Comparison of ENCODE assay signal across 8 mouse cellular contexts in genomic region chr9:65390752-65391612, GRCm38 (mm10). TPM values are rescaled to one million over a fixed set of nuclear protein-coding genes. Genes with fewer than 3 reads are reported as not detected.
DNase-seq lines count a peak whose midpoint lies in the region; ATAC-seq and TF ChIP-seq lines count a peak whose summit lies in the region.

No protein-coding gene starts in this region.

- intact Hi-C loops in heart, postnatal 14 days (cut with DNase I): no loop called here

- no peaks in the 10 kb centered on the region for H3K36me3 ChIP-seq in liver, embryonic 11.5 days (ENCODE audit: control insufficient read depth, insufficient read depth, low read length)
- H3K36me3 ChIP-seq in small intestine, adult 2 months (ENCODE audit: control insufficient read depth, insufficient read depth, low read length): no peaks in the 10 kb centered on the region

- TF ChIP-seq CTCF in layer of hippocampus, adult 2 months (conservative IDR thresholded peaks at IDR 0.05): no peak
- TF ChIP-seq CTCF in small intestine, adult 2 months (IDR thresholded peaks at IDR 0.05; ENCODE audit: extremely low read depth, insufficient read length, insufficient replicate concordance, low read depth, low read length): no peak

- H3K4me3 ChIP-seq in layer of hippocampus, adult 2 months: peak overlapping the region; percentile 30
- peak overlapping the region; percentile 44 for H3K4me3 ChIP-seq in liver, embryonic 11.5 days (ENCODE audit: low read depth, low read length)
- H3K4me3 ChIP-seq in small intestine, adult 2 months (ENCODE audit: low read depth, low read length): peak overlapping the region; percentile 66

- H3K27me3 ChIP-seq in liver, embryonic 11.5 days (replicated peaks; ENCODE audit: control insufficient read depth, insufficient read depth, low read length): peaks cover 50% of the 10 kb centered on the region
- H3K27me3 ChIP-seq in small intestine, adult 2 months (ENCODE audit: control insufficient read depth, insufficient read depth, low read length): peaks cover 10% of the 10 kb centered on the region; the same call in 1 of the 2 replicates

- peak; percentile 50; the same call in 1 of the 2 replicates for ATAC-seq in common myeloid progenitor, adult 5-6 weeks (replicated peaks; ENCODE audit: low read depth, poor library complexity, severe bottlenecking)
- ATAC-seq in liver, embryonic 11.5 days (replicated peaks; ENCODE audit: low FRiP score): no peak

- no peaks in the 10 kb centered on the region for H3K9me3 ChIP-seq in liver, embryonic 11.5 days (ENCODE audit: control insufficient read depth, low read length)

- H3K9ac ChIP-seq in liver, embryonic 11.5 days (ENCODE audit: low read depth, low read length): no peak overlapping the region; the same call in 1 of the 2 replicates

- H3K27ac ChIP-seq in layer of hippocampus, adult 2 months: no peak overlapping the region
- H3K27ac ChIP-seq in liver, embryonic 11.5 days (ENCODE audit: low read depth, low read length): no peak overlapping the region
- H3K27ac ChIP-seq in small intestine, adult 2 months (ENCODE audit: insufficient read depth, low read depth, low read length): no peak overlapping the region

- DNase-seq in layer of hippocampus, adult 2 months (ENCODE audit: low spot score in 2 of 2): no peak
- DNase-seq in layer of hippocampus, postnatal 25 days (ENCODE audit: extremely low spot score in 1 of 2, low spot score in 1 of 2): no peak
- peak; percentile 27 to 41 for DNase-seq in heart, postnatal 14 days
- DNase-seq in liver, embryonic 11.5 days (ENCODE audit: low spot score): peak; percentile 40
- no peak for DNase-seq in adrenal gland, adult (ENCODE audit: inconsistent age in 2 of 2, low spot score in 1 of 2)
- DNase-seq in adrenal gland, postnatal 25 days: no peak

- no peak for TF ChIP-seq POLR2A in small intestine, adult 2 months (IDR thresholded peaks at IDR 0.05; ENCODE audit: low read depth, low read length)

- H3K4me1 ChIP-seq in liver, embryonic 11.5 days (replicated peaks; ENCODE audit: control insufficient read depth, insufficient read depth, low read length): no peaks in the 10 kb centered on the region
- H3K4me1 ChIP-seq in small intestine, adult 2 months (ENCODE audit: control insufficient read depth, insufficient read depth, insufficient read length, low read length): peaks cover 6% of the 10 kb centered on the region

- peak overlapping the region; percentile 57 for H3K4me2 ChIP-seq in liver, embryonic 11.5 days

- WGBS in liver, embryonic 11.5 days: 14% methylated on average over 96 of the region's 96 CpGs
- 13% methylated on average over 95 of the region's 96 CpGs for WGBS in small intestine, adult 2 months

RNA-seq across cellular contexts. Expression of gene Kbtbd13, which starts 0.5 kb away (rescaled TPM):
- total RNA-seq in layer of hippocampus, adult 2 months (2021): under 1 TPM; 0.29 to 0.44 TPM
- under 1 TPM; 0.17 to 0.40 TPM for total RNA-seq in layer of hippocampus, postnatal 25 days (2021)
- 0.55 TPM in 1 of 2 replicates, not detected in the other for total RNA-seq in common myeloid progenitor, adult 5-6 weeks (2017)
- 1 to 10 TPM; 1.2 to 1.4 TPM for total RNA-seq in heart, postnatal 14 days (2021)
- 0.43 and 0.81 TPM in 2 replicates for polyA plus RNA-seq in liver, embryonic 11.5 days (2014; fragmentation: Nextera tagmentation; extraction: Ambion mirVana)
- polyA plus RNA-seq in small intestine, adult 2 months (2012; rRNA removed): 0.20 and 0.57 TPM in 2 replicates
- total RNA-seq in adrenal gland, postnatal 25 days (2021): 0.43 TPM in 1 of 2 replicates, not detected in the other

RNA-seq across cellular contexts. Expression of gene Rasl12, which starts 7.3 kb away (rescaled TPM):
- total RNA-seq in layer of hippocampus, adult 2 months (2021): 1 to 10 TPM; 3.1 to 3.9 TPM
- total RNA-seq in layer of hippocampus, postnatal 25 days (2021): 1 to 10 TPM; 3.0 to 4.3 TPM
- total RNA-seq in common myeloid progenitor, adult 5-6 weeks (2017): 0.14 TPM in 1 of 2 replicates, not detected in the other
- 10 to 100 TPM in 1 of 2 experiments, 1 to 10 TPM in 1; 9.7 to 11.6 TPM for total RNA-seq in heart, postnatal 14 days (2021)
- 1.4 TPM in 2 replicates for polyA plus RNA-seq in liver, embryonic 11.5 days (2014; fragmentation: Nextera tagmentation; extraction: Ambion mirVana)
- 1.4 and 2.3 TPM in 2 replicates for polyA plus RNA-seq in small intestine, adult 2 months (2012; rRNA removed)
- total RNA-seq in adrenal gland, postnatal 25 days (2021): 9.6 and 15.9 TPM in 2 replicates

RNA-seq across cellular contexts. Expression of gene Ubap1l, which starts 30.1 kb away (rescaled TPM):
- total RNA-seq in layer of hippocampus, adult 2 months (2021): 1 to 10 TPM; 2.5 to 6.2 TPM
- total RNA-seq in layer of hippocampus, postnatal 25 days (2021): 1 to 10 TPM; 2.0 to 2.5 TPM
- not detected in 2 replicates for total RNA-seq in common myeloid progenitor, adult 5-6 weeks (2017)
- under 1 TPM; 0.33 to 0.37 TPM for total RNA-seq in heart, postnatal 14 days (2021)
- polyA plus RNA-seq in liver, embryonic 11.5 days (2014; fragmentation: Nextera tagmentation; extraction: Ambion mirVana): 0.19 and 0.30 TPM in 2 replicates
- 0.43 and 0.51 TPM in 2 replicates for polyA plus RNA-seq in small intestine, adult 2 months (2012; rRNA removed)
- total RNA-seq in adrenal gland, postnatal 25 days (2021): 0.90 TPM in 1 of 2 replicates, not detected in the other

RNA-seq across cellular contexts. Expression of gene Slc51b, which starts 31.8 kb away (rescaled TPM):
- total RNA-seq in layer of hippocampus, adult 2 months (2021): not detected
- total RNA-seq in layer of hippocampus, postnatal 25 days (2021): not detected
- not detected in 2 replicates for total RNA-seq in common myeloid progenitor, adult 5-6 weeks (2017)
- not detected for total RNA-seq in heart, postnatal 14 days (2021)
- polyA plus RNA-seq in liver, embryonic 11.5 days (2014; fragmentation: Nextera tagmentation; extraction: Ambion mirVana): not detected in 2 replicates
- polyA plus RNA-seq in small intestine, adult 2 months (2012; rRNA removed): 6.6 and 13.6 TPM in 2 replicates
- total RNA-seq in adrenal gland, postnatal 25 days (2021): not detected in 2 replicates

RNA-seq across cellular contexts. Expression of gene Mtfmt, which starts 44.6 kb away (rescaled TPM):
- total RNA-seq in layer of hippocampus, adult 2 months (2021): 10 to 100 TPM; 18.5 to 20.3 TPM
- total RNA-seq in layer of hippocampus, postnatal 25 days (2021): 10 to 100 TPM; 15.5 to 20.3 TPM
- total RNA-seq in common myeloid progenitor, adult 5-6 weeks (2017): 19.2 and 21.0 TPM in 2 replicates
- 1 to 10 TPM; 6.9 to 7.1 TPM for total RNA-seq in heart, postnatal 14 days (2021)
- polyA plus RNA-seq in liver, embryonic 11.5 days (2014; fragmentation: Nextera tagmentation; extraction: Ambion mirVana): 20.2 and 20.3 TPM in 2 replicates
- 2.6 and 5.8 TPM in 2 replicates for polyA plus RNA-seq in small intestine, adult 2 months (2012; rRNA removed)
- 16.9 and 20.1 TPM in 2 replicates for total RNA-seq in adrenal gland, postnatal 25 days (2021)

Comparison
In these comparisons a context has a peak if more than half of its experiments do, and no peak if none do; other contexts are left out.
1. DNase-seq: peak in heart, postnatal 14 days (2 of 2) and liver, embryonic 11.5 days (single experiment); none in layer of hippocampus, adult 2 months (0 of 2), layer of hippocampus, postnatal 25 days (0 of 2), adrenal gland, adult (0 of 2) and adrenal gland, postnatal 25 days (single experiment).
2. Peak in every context shown above with its lines, with median percentiles within 50 percentile points of each other: H3K4me3 ChIP-seq.